Comparison of ENCODE assay signal across 10 mouse cellular contexts in genomic region chr2:25110505-25111183, GRCm38 (mm10). TPM values are rescaled to one million over a fixed set of nuclear protein-coding genes. Genes with fewer than 3 reads are reported as not detected.
A peak's percentile ranks its signal among the peaks of the same experiment; 100 is the strongest.
DNase-seq lines count a peak whose midpoint lies in the region; ATAC-seq and TF ChIP-seq lines count a peak whose summit lies in the region.
"Had no signal": no experiment of that assay in that cellular context is flagged by ENCODE, and none has a peak within 500 bp of the region (broad histone marks: within the 10 kb centered on the region; RNA-seq: fewer than 3 reads in every experiment).

No protein-coding gene starts in this region.

- no peaks in the 10 kb centered on the region for H3K36me3 ChIP-seq in lung, embryonic 14.5 days (ENCODE audit: insufficient read depth)
- H3K36me3 ChIP-seq in kidney, adult 2 months (ENCODE audit: control insufficient read depth, insufficient read depth, low read length), result no peaks in the 10 kb centered on the region

- intact Hi-C loops in left cerebral cortex, postnatal 4 days (cut with DNase I), result no loop called here

- ATAC-seq in lung, embryonic 14.5 days (ENCODE audit: insufficient read depth), result no peak
- ATAC-seq in erythroblast, adult 5-6 weeks (replicated peaks; ENCODE audit: low FRiP score, poor library complexity, severe bottlenecking), result no peak

- H3K27ac ChIP-seq in lung, embryonic 14.5 days (ENCODE audit: low read depth), result peak overlapping the region; percentile 1; the same call in 1 of the 2 replicates
- no peak overlapping the region; the same call in 1 of the 2 replicates for H3K27ac ChIP-seq in kidney, adult 2 months (ENCODE audit: insufficient read depth, low read depth, low read length)

- H3K9ac ChIP-seq in lung, embryonic 14.5 days, result no peak overlapping the region

- TF ChIP-seq CTCF in lung, embryonic 14.5 days (IDR thresholded peaks at IDR 0.05; ENCODE audit: low read depth), result no peak
- no peak for TF ChIP-seq CTCF in kidney, adult 2 months (conservative IDR thresholded peaks at IDR 0.05; ENCODE audit: insufficient read depth, insufficient read length, low read depth, low read length)

- no peak for TF ChIP-seq POLR2A in kidney, adult 2 months (IDR thresholded peaks at IDR 0.05; ENCODE audit: low read depth, low read length)

- H3K27me3 ChIP-seq in lung, embryonic 14.5 days (ENCODE audit: insufficient read depth, low read length), result no peaks in the 10 kb centered on the region
- H3K27me3 ChIP-seq in kidney, adult 2 months (replicated peaks; ENCODE audit: control insufficient read depth, insufficient read depth, low read length), result no peaks in the 10 kb centered on the region
- H3K27me3 ChIP-seq: Patski had no signal

- no peaks in the 10 kb centered on the region for H3K9me3 ChIP-seq in lung, embryonic 14.5 days (ENCODE audit: low read depth, low read length)

- H3K4me1 ChIP-seq in lung, embryonic 14.5 days (ENCODE audit: insufficient read depth), result no peaks in the 10 kb centered on the region
- peaks cover 4% of the 10 kb centered on the region; the same call in 1 of the 2 replicates for H3K4me1 ChIP-seq in kidney, adult 2 months (ENCODE audit: control insufficient read depth, insufficient read depth, low read length)

- peak; percentile 12 for DNase-seq in lung, embryonic 14.5 days
- no peak for DNase-seq in lung, postnatal 36 days
- DNase-seq in embryo, embryonic 9.5 days (ENCODE audit: extremely low spot score), result peak; percentile 49
- DNase-seq in kidney, adult 2 months, result peak; percentile 92
- peak; percentile 23 for DNase-seq in mesoderm, embryonic 11.5 days (ENCODE audit: low read depth, low spot score)
- DNase-seq in spleen, postnatal 10 days (ENCODE audit: low spot score in 2 of 2), result no peak
- DNase-seq in left cerebral cortex, postnatal 4 days, result no peak

- no peak overlapping the region for H3K4me3 ChIP-seq in lung, embryonic 14.5 days (ENCODE audit: low read depth, low read length)
- no peak overlapping the region for H3K4me3 ChIP-seq in kidney, adult 2 months (ENCODE audit: insufficient read depth, low read depth, low read length)

- no peak overlapping the region for H3K4me2 ChIP-seq in lung, embryonic 14.5 days

RNA-seq across cellular contexts. Expression of gene Noxa1, which starts 15.7 kb away (rescaled TPM):
- polyA plus RNA-seq in lung, embryonic 14.5 days (2014; fragmentation: Nextera tagmentation; extraction: Ambion mirVana), result 0.41 and 0.68 TPM in 2 replicates
- polyA plus RNA-seq in kidney, adult 2 months (2012; rRNA removed), result not detected in 2 replicates
- not detected for total RNA-seq in left cerebral cortex, postnatal 4 days (2021)
- total RNA-seq in erythroblast, adult 5-6 weeks (2015; ENCODE audit: low replicate concordance), result not detected in 2 replicates
- not detected in 2 replicates for total RNA-seq in erythroblast, adult 5-6 weeks (2017; ENCODE audit: low replicate concordance)
- total RNA-seq: left cerebral cortex, postnatal 25 days had no signal
- polyA plus RNA-seq: Patski had no signal

RNA-seq across cellular contexts. Expression of gene Entpd8, which starts 30.5 kb away (rescaled TPM):
- polyA plus RNA-seq in lung, embryonic 14.5 days (2014; fragmentation: Nextera tagmentation; extraction: Ambion mirVana), result not detected in 2 replicates
- polyA plus RNA-seq in kidney, adult 2 months (2012; rRNA removed), result 23.7 and 29.2 TPM in 2 replicates
- not detected for total RNA-seq in left cerebral cortex, postnatal 4 days (2021)
- total RNA-seq in erythroblast, adult 5-6 weeks (2015; ENCODE audit: low replicate concordance), result not detected in 2 replicates
- not detected in 2 replicates for total RNA-seq in erythroblast, adult 5-6 weeks (2017; ENCODE audit: low replicate concordance)
- total RNA-seq: left cerebral cortex, postnatal 25 days had no signal
- polyA plus RNA-seq: Patski had no signal

RNA-seq across cellular contexts. Expression of gene Nsmf, which starts 56.5 kb away (rescaled TPM):
- 59.9 and 67.8 TPM in 2 replicates for polyA plus RNA-seq in lung, embryonic 14.5 days (2014; fragmentation: Nextera tagmentation; extraction: Ambion mirVana)
- polyA plus RNA-seq in kidney, adult 2 months (2012; rRNA removed), result 77.8 and 110 TPM in 2 replicates
- 100 to 1,000 TPM; 342 to 359 TPM for total RNA-seq in left cerebral cortex, postnatal 4 days (2021)
- total RNA-seq in erythroblast, adult 5-6 weeks (2015; ENCODE audit: low replicate concordance), result 1.7 and 2.1 TPM in 2 replicates
- total RNA-seq in erythroblast, adult 5-6 weeks (2017; ENCODE audit: low replicate concordance), result 0.60 and 1.5 TPM in 2 replicates

Comparison
In these comparisons a context has a peak if more than half of its experiments do, and no peak if none do; other contexts are left out.
1. DNase-seq: peak in lung, embryonic 14.5 days (single experiment), embryo, embryonic 9.5 days (single experiment), kidney, adult 2 months (single experiment) and mesoderm, embryonic 11.5 days (single experiment); none in lung, postnatal 36 days (single experiment), spleen, postnatal 10 days (0 of 2) and left cerebral cortex, postnatal 4 days (single experiment).
2. RNA of gene Nsmf, which starts 56.5 kb away (total RNA-seq): 342 to 359 TPM in left cerebral cortex, postnatal 4 days; 0.60 to 2.1 TPM in erythroblast, adult 5-6 weeks; every median in the first group is over 100 times any median in the second.